In genomic region chr3:61344031-61344430, GRCm38 (mm10) we compare ENCODE assay signal across 15 mouse cellular contexts. TPM values are rescaled to one million over a fixed set of nuclear protein-coding genes. Genes with fewer than 3 reads are reported as not detected.
DNase-seq lines count a peak whose midpoint lies in the region; ATAC-seq and TF ChIP-seq lines count a peak whose summit lies in the region.
"Had no signal": no experiment of that assay in that cellular context is flagged by ENCODE, and none has a peak within 500 bp of the region (broad histone marks: within the 10 kb centered on the region; RNA-seq: fewer than 3 reads in every experiment).

No protein-coding gene starts in this region.

- H3K79me3 ChIP-seq in C2C12 (ENCODE audit: low read depth) = no peaks in the 10 kb centered on the region

- no peaks in the 10 kb centered on the region for H3K27me3 ChIP-seq in heart, embryonic 15.5 days
- H3K27me3 ChIP-seq in C2C12 (ENCODE audit: control insufficient read depth, insufficient read depth, insufficient read length) = no peaks in the 10 kb centered on the region
- H3K27me3 ChIP-seq in intestine, postnatal 0 days (replicated peaks; ENCODE audit: control insufficient read depth, insufficient read depth, low read length) = no peaks in the 10 kb centered on the region
- H3K27me3 ChIP-seq: embryonic facial prominence, embryonic 13.5 days; liver, embryonic 13.5 days; neural tube, embryonic 15.5 days had no signal

- H3K4me2 ChIP-seq in heart, embryonic 15.5 days = no peak overlapping the region
- H3K4me2 ChIP-seq in intestine, postnatal 0 days (replicated peaks; ENCODE audit: low read depth) = no peak overlapping the region
- H3K4me2 ChIP-seq: embryonic facial prominence, embryonic 13.5 days; liver, embryonic 13.5 days; neural tube, embryonic 15.5 days had no signal

- peak; percentile 22; the same call in 1 of the 2 replicates for ATAC-seq in heart, embryonic 15.5 days (replicated peaks; ENCODE audit: insufficient number of reproducible peaks, insufficient read depth, low FRiP score, low read depth)
- peak; percentile 94 for ATAC-seq in intestine, postnatal 0 days

- no peaks in the 10 kb centered on the region for H3K4me1 ChIP-seq in heart, embryonic 15.5 days (replicated peaks)
- H3K4me1 ChIP-seq in intestine, postnatal 0 days (replicated peaks; ENCODE audit: control insufficient read depth, insufficient read depth, low read length) = no peaks in the 10 kb centered on the region
- H3K4me1 ChIP-seq: liver, embryonic 13.5 days; neural tube, embryonic 15.5 days had no signal

- intact Hi-C loops in heart, postnatal 25 days (cut with DNase I) = no loop called here

- H3K9ac ChIP-seq in heart, embryonic 15.5 days = no peak overlapping the region
- H3K9ac ChIP-seq in intestine, postnatal 0 days (ENCODE audit: low read depth, low read length) = no peak overlapping the region
- H3K9ac ChIP-seq: embryonic facial prominence, embryonic 13.5 days; liver, embryonic 13.5 days; neural tube, embryonic 15.5 days had no signal

- H3ac ChIP-seq in C2C12 (ENCODE audit: control insufficient read depth, insufficient read length, low read depth) = no peak overlapping the region

- H3K4me3 ChIP-seq in heart, embryonic 15.5 days = no peak overlapping the region
- no peak overlapping the region for H3K4me3 ChIP-seq in C2C12 (ENCODE audit: insufficient read depth, poor library complexity, severe bottlenecking)
- H3K4me3 ChIP-seq in intestine, postnatal 0 days (ENCODE audit: low read depth, low read length) = no peak overlapping the region
- H3K4me3 ChIP-seq: embryonic facial prominence, embryonic 13.5 days; liver, embryonic 13.5 days; neural tube, embryonic 15.5 days had no signal

- H3K79me2 ChIP-seq in C2C12 (ENCODE audit: control insufficient read depth, insufficient read depth) = no peaks in the 10 kb centered on the region

- no peak for TF ChIP-seq CTCF in C2C12 (IDR thresholded peaks at IDR 0.05; ENCODE audit: control insufficient read depth, insufficient read depth, insufficient read length)
- TF ChIP-seq CTCF in intestine, postnatal 0 days (IDR thresholded peaks at IDR 0.05; ENCODE audit: low read depth) = no peak

- H3K36me3 ChIP-seq in heart, embryonic 15.5 days = no peaks in the 10 kb centered on the region
- H3K36me3 ChIP-seq in C2C12 (ENCODE audit: control insufficient read depth, insufficient read depth) = no peaks in the 10 kb centered on the region
- H3K36me3 ChIP-seq in intestine, postnatal 0 days (ENCODE audit: control insufficient read depth, insufficient read depth) = no peaks in the 10 kb centered on the region
- H3K36me3 ChIP-seq: embryonic facial prominence, embryonic 13.5 days; liver, embryonic 13.5 days; neural tube, embryonic 15.5 days had no signal

- DNase-seq in heart, postnatal 25 days (ENCODE audit: low spot score) = no peak
- peak; percentile 74 for DNase-seq in 3134 (ENCODE audit: extremely low read depth, insufficient read length, low spot score)
- no peak for DNase-seq in natural killer cell, adult 2 months (ENCODE audit: low spot score in 2 of 2)
- no peak for DNase-seq in cerebellum, adult 11-12 months
- DNase-seq: adrenal gland, postnatal 36 days; kidney, postnatal 10 days; liver, embryonic 13.5 days; thymus, adult 18-20 months had no signal

- peak overlapping the region; percentile 31; the same call in 1 of the 2 replicates for H3K27ac ChIP-seq in heart, embryonic 15.5 days
- no peak overlapping the region for H3K27ac ChIP-seq in intestine, postnatal 0 days (ENCODE audit: low read depth, low read length)
- H3K27ac ChIP-seq: embryonic facial prominence, embryonic 13.5 days; liver, embryonic 13.5 days; macrophage; neural tube, embryonic 15.5 days had no signal

- H3K9me3 ChIP-seq in heart, embryonic 15.5 days (replicated peaks) = no peaks in the 10 kb centered on the region
- H3K9me3 ChIP-seq in intestine, postnatal 0 days (ENCODE audit: control insufficient read depth) = no peaks in the 10 kb centered on the region
- H3K9me3 ChIP-seq: embryonic facial prominence, embryonic 13.5 days; liver, embryonic 13.5 days; neural tube, embryonic 15.5 days had no signal

- WGBS in heart, embryonic 15.5 days = 59% methylated on average over 7 of the region's 7 CpGs
- WGBS in intestine, postnatal 0 days = 63% methylated on average over 7 of the region's 7 CpGs

TF ChIP-seq in C2C12, 6 proteins besides CTCF, POLR2A, EP300 and RAD21:
- TF ChIP-seq USF1 (IDR thresholded peaks at IDR 0.05; ENCODE audit: low read depth) = no peak
- TF ChIP-seq CEBPB (IDR thresholded peaks at IDR 0.05; ENCODE audit: low read depth) = no peak
- peak; percentile 50 for TF ChIP-seq FOSL1 (IDR thresholded peaks at IDR 0.05; ENCODE audit: insufficient read depth, low read length, poor library complexity, severe bottlenecking)
- TF ChIP-seq MYOG (IDR thresholded peaks at IDR 0.05; ENCODE audit: control insufficient read depth, extremely low read depth, insufficient read length) = no peak
- no peak for TF ChIP-seq MYOD1 (IDR thresholded peaks at IDR 0.05; ENCODE audit: control insufficient read depth, insufficient read length, low read depth)
- peak; percentile 23 for TF ChIP-seq MAX (IDR thresholded peaks at IDR 0.05)
TF ChIP-seq in C2C12: peak in this region for 2.

RNA-seq across cellular contexts. Expression of gene Rap2b, which starts 17.4 kb away (rescaled TPM):
- polyA plus RNA-seq in heart, embryonic 15.5 days (2015; fragmentation: Nextera tagmentation; extraction: Ambion mirVana) = 6.2 TPM in 2 replicates
- 1 to 10 TPM; 3.4 to 3.6 TPM for total RNA-seq in heart, postnatal 25 days (2021)
- polyA plus RNA-seq in C2C12 (2012; fragmentation: generic; extraction: Trizol) = 4.5 TPM
- 3.9 and 4.1 TPM in 2 replicates for polyA plus RNA-seq in intestine, postnatal 0 days (2015; fragmentation: Nextera tagmentation; extraction: Ambion mirVana)

RNA-seq across cellular contexts. Expression of gene B430305J03Rik, which starts 21.7 kb away (rescaled TPM):
- polyA plus RNA-seq in heart, embryonic 15.5 days (2015; fragmentation: Nextera tagmentation; extraction: Ambion mirVana) = not detected in 2 replicates
- under 1 TPM in 1 of 2 experiments, not detected in 1; 0.11 TPM for total RNA-seq in heart, postnatal 25 days (2021)
- polyA plus RNA-seq in C2C12 (2012; fragmentation: generic; extraction: Trizol) = 3.1 TPM
- not detected in 2 replicates for polyA plus RNA-seq in intestine, postnatal 0 days (2015; fragmentation: Nextera tagmentation; extraction: Ambion mirVana)
- polyA plus RNA-seq: embryonic facial prominence, embryonic 13.5 days; forebrain, embryonic 11.5 days; liver, embryonic 13.5 days; neural tube, embryonic 15.5 days had no signal
